Comparison of ENCODE assay signal across 24 mouse cellular contexts in genomic region chr16:27374139-27374538, GRCm38 (mm10). TPM values are rescaled to one million over a fixed set of nuclear protein-coding genes. Genes with fewer than 3 reads are reported as not detected.
DNase-seq lines count a peak whose midpoint lies in the region; ATAC-seq and TF ChIP-seq lines count a peak whose summit lies in the region.
"Had no signal": no experiment of that assay in that cellular context is flagged by ENCODE, and none has a peak within 500 bp of the region (broad histone marks: within the 10 kb centered on the region; RNA-seq: fewer than 3 reads in every experiment).

No protein-coding gene starts in this region.

- H3K9me3 ChIP-seq in liver, embryonic 16.5 days (replicated peaks; ENCODE audit: control insufficient read depth, low read length), result no peaks in the 10 kb centered on the region
- no peaks in the 10 kb centered on the region for H3K9me3 ChIP-seq in liver, embryonic 11.5 days (ENCODE audit: control insufficient read depth, low read length)
- H3K9me3 ChIP-seq in liver, postnatal 0 days (ENCODE audit: low read length), result no peaks in the 10 kb centered on the region
- H3K9me3 ChIP-seq: lung, embryonic 15.5 days; stomach, embryonic 15.5 days had no signal

- no peak overlapping the region for H3K4me3 ChIP-seq in liver, embryonic 16.5 days (ENCODE audit: low read depth, low read length)
- H3K4me3 ChIP-seq in liver, embryonic 11.5 days (ENCODE audit: low read depth, low read length), result no peak overlapping the region
- H3K4me3 ChIP-seq in bone marrow macrophage, adult 2 months (ENCODE audit: insufficient read depth, low read length), result no peak overlapping the region
- H3K4me3 ChIP-seq in liver, postnatal 0 days (ENCODE audit: low read depth, low read length), result no peak overlapping the region
- H3K4me3 ChIP-seq: gastrocnemius, adult 2 months; layer of hippocampus, adult 2 months; lung, embryonic 15.5 days; stomach, embryonic 15.5 days had no signal

- no peak for TF ChIP-seq CTCF in bone marrow macrophage, adult 2 months (IDR thresholded peaks at IDR 0.05; ENCODE audit: low read depth, low read length)
- TF ChIP-seq CTCF in liver, postnatal 0 days (IDR thresholded peaks at IDR 0.05; ENCODE audit: low read depth), result no peak

- H3K27me3 ChIP-seq in liver, embryonic 16.5 days (ENCODE audit: control insufficient read depth, insufficient read depth, low read depth, low read length), result no peaks in the 10 kb centered on the region
- no peaks in the 10 kb centered on the region for H3K27me3 ChIP-seq in liver, embryonic 11.5 days (replicated peaks; ENCODE audit: control insufficient read depth, insufficient read depth, low read length)
- H3K27me3 ChIP-seq in liver, postnatal 0 days (ENCODE audit: insufficient read depth, low read length), result no peaks in the 10 kb centered on the region
- H3K27me3 ChIP-seq in splenic B cell, adult 2 months (ENCODE audit: control insufficient read depth, insufficient read depth, low read length, poor library complexity, severe bottlenecking), result no peaks in the 10 kb centered on the region
- H3K27me3 ChIP-seq: lung, embryonic 15.5 days; stomach, embryonic 15.5 days had no signal

- no peak for DNase-seq in liver, embryonic 11.5 days (ENCODE audit: low spot score)
- no peak for DNase-seq in liver, postnatal 0 days
- DNase-seq in splenic B cell, adult 2 months (ENCODE audit: low read depth, low spot score), result peak; percentile 63
- no peak for DNase-seq in B cell, adult 2 months
- DNase-seq in adrenal gland, adult 2 months, result no peak
- DNase-seq: adrenal gland, postnatal 25 days; cerebellum, adult 18-20 months; cerebellum, postnatal 36 days; gastrocnemius, adult 2 months; heart, postnatal 36 days; kidney, adult 18-20 months; kidney, postnatal 14 days; layer of hippocampus, postnatal 36 days; right cerebral cortex, adult 18-20 months; spleen, adult 18-20 months; thymus, adult 2 months had no signal

- H3K27ac ChIP-seq in liver, embryonic 16.5 days (ENCODE audit: low read length), result no peak overlapping the region
- H3K27ac ChIP-seq in liver, embryonic 11.5 days (ENCODE audit: low read depth, low read length), result no peak overlapping the region
- H3K27ac ChIP-seq in bone marrow macrophage, adult 2 months (ENCODE audit: insufficient read depth, low read depth, low read length), result peak overlapping the region; percentile 91; the same call in 1 of the 2 replicates
- H3K27ac ChIP-seq in liver, postnatal 0 days (ENCODE audit: low read depth), result no peak overlapping the region
- H3K27ac ChIP-seq: gastrocnemius, adult 2 months; layer of hippocampus, adult 2 months; lung, embryonic 15.5 days; stomach, embryonic 15.5 days had no signal

- no peak overlapping the region for H3K9ac ChIP-seq in liver, embryonic 16.5 days (ENCODE audit: low read depth, low read length)
- H3K9ac ChIP-seq in liver, embryonic 11.5 days (ENCODE audit: low read depth, low read length), result no peak overlapping the region
- no peak overlapping the region for H3K9ac ChIP-seq in liver, postnatal 0 days (replicated peaks)
- H3K9ac ChIP-seq: lung, embryonic 15.5 days; stomach, embryonic 15.5 days had no signal

- H3K36me3 ChIP-seq in liver, embryonic 16.5 days (ENCODE audit: control insufficient read depth, insufficient read depth), result no peaks in the 10 kb centered on the region
- H3K36me3 ChIP-seq in liver, embryonic 11.5 days (ENCODE audit: control insufficient read depth, insufficient read depth, low read length), result no peaks in the 10 kb centered on the region
- no peaks in the 10 kb centered on the region for H3K36me3 ChIP-seq in liver, postnatal 0 days (replicated peaks; ENCODE audit: insufficient read depth, low read length)
- no peaks in the 10 kb centered on the region for H3K36me3 ChIP-seq in splenic B cell, adult 2 months (ENCODE audit: control insufficient read depth, insufficient read depth, low read length, poor library complexity, severe bottlenecking)
- H3K36me3 ChIP-seq: lung, embryonic 15.5 days; stomach, embryonic 15.5 days had no signal

- no peak for TF ChIP-seq POLR2A in bone marrow macrophage, adult 2 months (IDR thresholded peaks at IDR 0.05; ENCODE audit: borderline replicate concordance, low read depth, low read length)

- TF ChIP-seq EP300 in liver, postnatal 0 days (IDR thresholded peaks at IDR 0.05; ENCODE audit: low read depth), result no peak

- ATAC-seq in liver, embryonic 16.5 days (ENCODE audit: low read depth), result peak; percentile 11; the same call in 1 of the 2 replicates
- no peak for ATAC-seq in liver, embryonic 11.5 days (replicated peaks; ENCODE audit: low FRiP score)
- ATAC-seq in liver, postnatal 0 days, result peak; percentile 36; the same call in 1 of the 2 replicates
- ATAC-seq: hindbrain, embryonic 16.5 days had no signal

- H3K4me2 ChIP-seq in liver, embryonic 16.5 days (ENCODE audit: low read depth, low read length), result no peak overlapping the region
- no peak overlapping the region for H3K4me2 ChIP-seq in liver, embryonic 11.5 days
- no peak overlapping the region for H3K4me2 ChIP-seq in liver, postnatal 0 days (ENCODE audit: low read depth, low read length)
- H3K4me2 ChIP-seq: lung, embryonic 15.5 days; stomach, embryonic 15.5 days had no signal

- WGBS in liver, embryonic 16.5 days (ENCODE audit: insufficient replicate concordance), result 26% methylated on average over 3 of the region's 3 CpGs
- WGBS in liver, embryonic 11.5 days, result 56% methylated on average over 3 of the region's 3 CpGs
- WGBS in liver, postnatal 0 days (ENCODE audit: insufficient replicate concordance), result 28% methylated on average over 3 of the region's 3 CpGs

- H3K4me1 ChIP-seq in liver, embryonic 16.5 days (ENCODE audit: control insufficient read depth, low read depth, low read length), result no peaks in the 10 kb centered on the region
- H3K4me1 ChIP-seq in liver, embryonic 11.5 days (replicated peaks; ENCODE audit: control insufficient read depth, insufficient read depth, low read length), result no peaks in the 10 kb centered on the region
- peaks cover 25% of the 10 kb centered on the region for H3K4me1 ChIP-seq in bone marrow macrophage, adult 2 months (ENCODE audit: control insufficient read depth, insufficient read depth, low read length)
- peaks cover 12% of the 10 kb centered on the region for H3K4me1 ChIP-seq in liver, postnatal 0 days (ENCODE audit: insufficient read depth)
- H3K4me1 ChIP-seq: lung, embryonic 15.5 days; stomach, embryonic 15.5 days had no signal

RNA-seq across cellular contexts. Expression of gene Uts2b, which starts 4.1 kb away (rescaled TPM):
- not detected in 2 replicates for polyA plus RNA-seq in liver, embryonic 16.5 days (2015; fragmentation: Nextera tagmentation; extraction: Ambion mirVana)
- polyA plus RNA-seq in liver, embryonic 11.5 days (2014; fragmentation: Nextera tagmentation; extraction: Ambion mirVana), result not detected in 2 replicates
- not detected in 2 replicates for polyA plus RNA-seq in bone marrow macrophage, adult 2 months (2012; ENCODE audit: insufficient read depth, insufficient read length, missing spikeins)
- not detected in 2 replicates for polyA plus RNA-seq in liver, postnatal 0 days (2015; fragmentation: Nextera tagmentation; extraction: Ambion mirVana)
- total RNA-seq in adrenal gland, adult 2 months (2021), result not detected
- polyA plus RNA-seq in adrenal gland, adult 2 months (2012; rRNA removed), result not detected in 2 replicates
- total RNA-seq: adrenal gland, postnatal 25 days; gastrocnemius, adult 2 months; layer of hippocampus, adult 2 months; layer of hippocampus, postnatal 36 days; left cerebral cortex, postnatal 14 days had no signal
- polyA plus RNA-seq: forebrain, embryonic 11.5 days; thymus, adult 2 months had no signal

RNA-seq across cellular contexts. Expression of gene Ccdc50, which starts 14.5 kb away (rescaled TPM):
- 13.1 and 13.4 TPM in 2 replicates for polyA plus RNA-seq in liver, embryonic 16.5 days (2015; fragmentation: Nextera tagmentation; extraction: Ambion mirVana)
- 40.7 and 42.3 TPM in 2 replicates for polyA plus RNA-seq in liver, embryonic 11.5 days (2014; fragmentation: Nextera tagmentation; extraction: Ambion mirVana)
- 113 and 126 TPM in 2 replicates for polyA plus RNA-seq in bone marrow macrophage, adult 2 months (2012; ENCODE audit: insufficient read depth, insufficient read length, missing spikeins)
- 10.3 and 11.0 TPM in 2 replicates for polyA plus RNA-seq in liver, postnatal 0 days (2015; fragmentation: Nextera tagmentation; extraction: Ambion mirVana)
- total RNA-seq in adrenal gland, adult 2 months (2021), result 10 to 100 TPM; 81.4 to 87.1 TPM
- polyA plus RNA-seq in adrenal gland, adult 2 months (2012; rRNA removed), result 17.9 and 28.6 TPM in 2 replicates
